Mouse (Mus musculus): ENCODE data around the gene Daam1.
"Not testable (repeated sequence)": the region's sequence is repeated elsewhere in the genome, so short reads cannot be mapped to it uniquely, and the experiment has no call there.

The Daam1 gene

GRCm38 (mm10) chr12:71835966-71836668, 5.2 kb downstream of the Daam1 start:
- DNase-seq, result no peak

- DNase-seq, result no peak
Observed at GRCm38 (mm10) chr12:71836776-71837175, 5.9 kb downstream of the Daam1 start.

- DNase-seq, result no peak
Observed at GRCm38 (mm10) chr12:71837576-71837975, 6.7 kb downstream of the Daam1 start.

- no peak for DNase-seq
Observed at GRCm38 (mm10) chr12:71838230-71838629, 7.4 kb downstream of the Daam1 start.

- DNase-seq, result no peak
Observed at GRCm38 (mm10) chr12:71839653-71840052, 8.8 kb downstream of the Daam1 start.

- DNase-seq, result no peak
Observed at GRCm38 (mm10) chr12:71840430-71841186, 9.7 kb downstream of the Daam1 start.

GRCm38 (mm10) chr12:71842006-71842405, 11.1 kb downstream of the Daam1 start:
- DNase-seq, result no peak

GRCm38 (mm10) chr12:71842588-71842987, 11.7 kb downstream of the Daam1 start:
- no peak for DNase-seq

- no peak for DNase-seq
Observed at GRCm38 (mm10) chr12:71845486-71845885, 14.6 kb downstream of the Daam1 start.

- not testable (repeated sequence) for DNase-seq
Observed at GRCm38 (mm10) chr12:71846416-71846815, 15.5 kb downstream of the Daam1 start.

GRCm38 (mm10) chr12:71847024-71847423, 16.1 kb downstream of the Daam1 start:
- not testable (repeated sequence) for DNase-seq

GRCm38 (mm10) chr12:71847617-71848016, 16.7 kb downstream of the Daam1 start:
- no peak for DNase-seq

- DNase-seq, result no peak
Observed at GRCm38 (mm10) chr12:71848037-71848776, 17.3 kb downstream of the Daam1 start.

- no peak for DNase-seq
Observed at GRCm38 (mm10) chr12:71849051-71849450, 18.2 kb downstream of the Daam1 start.

GRCm38 (mm10) chr12:71850135-71850534, 19.3 kb downstream of the Daam1 start:
- no peak for DNase-seq

GRCm38 (mm10) chr12:71852678-71853077, 21.8 kb downstream of the Daam1 start:
- no peak for DNase-seq

- DNase-seq, result no peak
Observed at GRCm38 (mm10) chr12:71853694-71854093, 22.8 kb downstream of the Daam1 start.

- no peak for DNase-seq
Observed at GRCm38 (mm10) chr12:71854191-71854590, 23.3 kb downstream of the Daam1 start.

- no peak for DNase-seq
Observed at GRCm38 (mm10) chr12:71855730-71856479, 25.0 kb downstream of the Daam1 start.

- no peak for DNase-seq
Observed at GRCm38 (mm10) chr12:71856480-71856754, 25.5 kb downstream of the Daam1 start.

GRCm38 (mm10) chr12:71859096-71859495, 28.2 kb downstream of the Daam1 start:
- no peak for DNase-seq

GRCm38 (mm10) chr12:71863846-71864543, 33.1 kb downstream of the Daam1 start:
- no peak for DNase-seq

GRCm38 (mm10) chr12:71864544-71864897, 33.6 kb downstream of the Daam1 start:
- DNase-seq, result no peak

Measured in cerebellum, adult 11 months (tissue).